ENCODE assay signal across 24 mouse cellular contexts in genomic region chr11:16345179-16345578, GRCm38 (mm10).
"Had no signal": no experiment of that assay in that cellular context is flagged by ENCODE, and none has a peak within 500 bp of the region (broad histone marks: within the 10 kb centered on the region; RNA-seq: fewer than 3 reads in every experiment).

No protein-coding gene starts in this region.

- H3K27me3 ChIP-seq: heart, embryonic 12.5 days; hindbrain, embryonic 13.5 days; hindbrain, embryonic 15.5 days; limb, embryonic 12.5 days; liver, embryonic 13.5 days; liver, embryonic 15.5 days had no signal

- DNase-seq: gastrocnemius, postnatal 14 days; gastrocnemius, postnatal 36 days; heart, adult 11 months; heart, adult 2 months; heart, postnatal 10 days; kidney, adult 18-20 months; kidney, adult 8-10 months; kidney, postnatal 10 days; kidney, postnatal 25 days; kidney, postnatal 4 days; liver; liver, embryonic 13.5 days; liver, postnatal 0 days had no signal

- H3K4me2 ChIP-seq: heart, embryonic 12.5 days; hindbrain, embryonic 13.5 days; hindbrain, embryonic 15.5 days; limb, embryonic 12.5 days; liver, embryonic 11.5 days; liver, embryonic 13.5 days; liver, embryonic 15.5 days had no signal

- H3K4me1 ChIP-seq: heart, embryonic 12.5 days; hindbrain, embryonic 13.5 days; hindbrain, embryonic 15.5 days; limb, embryonic 10.5 days; limb, embryonic 12.5 days; liver, embryonic 13.5 days; liver, embryonic 15.5 days had no signal

- ATAC-seq: hindbrain, postnatal 0 days; intestine, postnatal 0 days; liver, postnatal 0 days had no signal

- H3K9me3 ChIP-seq: heart, embryonic 12.5 days; hindbrain, embryonic 13.5 days; hindbrain, embryonic 15.5 days; limb, embryonic 10.5 days; limb, embryonic 12.5 days; liver, embryonic 13.5 days; liver, embryonic 15.5 days had no signal

- H3K36me3 ChIP-seq: heart, embryonic 12.5 days; hindbrain, embryonic 13.5 days; hindbrain, embryonic 15.5 days; limb, embryonic 10.5 days; limb, embryonic 12.5 days; liver, embryonic 13.5 days; liver, embryonic 15.5 days had no signal

- H3K4me3 ChIP-seq: heart, adult 2 months; heart, embryonic 12.5 days; hindbrain, embryonic 13.5 days; hindbrain, embryonic 15.5 days; layer of hippocampus, adult 2 months; left cerebral cortex, adult 2 months; limb, embryonic 10.5 days; limb, embryonic 12.5 days; liver, embryonic 13.5 days; liver, embryonic 15.5 days had no signal

- H3K9ac ChIP-seq: heart, embryonic 12.5 days; hindbrain, embryonic 13.5 days; hindbrain, embryonic 15.5 days; limb, embryonic 12.5 days; liver, embryonic 13.5 days; liver, embryonic 15.5 days; liver, postnatal 0 days had no signal

- H3K27ac ChIP-seq: heart, adult 2 months; hindbrain, embryonic 13.5 days; hindbrain, embryonic 15.5 days; hindbrain, postnatal 0 days; layer of hippocampus, adult 2 months; left cerebral cortex, adult 2 months; limb, embryonic 10.5 days; limb, embryonic 12.5 days; liver, embryonic 13.5 days; liver, embryonic 15.5 days had no signal
